Mouse (Mus musculus): ENCODE results near the gene Tmem115.

GRCm38 (mm10) chr9:107539940-107540339, 6.2 kb downstream of the Tmem115 start:
- TF ChIP-seq CTCF (IDR thresholded peaks at IDR 0.05; ENCODE audit: low read depth) = no peak
- TF ChIP-seq EP300 (optimal IDR thresholded peaks at IDR 0.05) = no peak
